Mouse (Mus musculus) G1E (cell line): ENCODE data around the gene Rai14. TPM values are rescaled to one million over a fixed set of nuclear protein-coding genes. Genes with fewer than 3 reads are reported as not detected.

Experiments
- ATAC-seq: 2 replicates; pipeline ENCODE4 v1.8.0; 2016; ENCODE audit warnings: mild to moderate bottlenecking; ENCODE audit not compliant: insufficient number of reproducible peaks, poor library complexity, low FRiP score, severe bottlenecking; ENCODE audit errors: extremely low read depth
- DNase-seq: peaks from one replicate; pipeline ENCODE4 v3.0.0; 2012; ENCODE audit warnings: low spot score
- H3K27me3 ChIP-seq: 2 replicates; pipeline ENCODE4 v1.6.1; 2012; ENCODE audit warnings: mild to moderate bottlenecking, low read length, inconsistent platforms; ENCODE audit not compliant: insufficient read depth
- H3K36me3 ChIP-seq: replicated peaks from 2 replicates; pipeline ENCODE3; 2012; ENCODE audit warnings: mild to moderate bottlenecking, inconsistent platforms
- H3K4me1 ChIP-seq: 2 replicates; pipeline ENCODE4 v1.6.1; 2012; ENCODE audit warnings: low read depth, low read length, inconsistent platforms, mixed read lengths; ENCODE audit not compliant: insufficient read depth
- H3K4me3 ChIP-seq: 2 replicates; pipeline ENCODE4 v1.5.1; 2012; ENCODE audit warnings: low read depth, mild to moderate bottlenecking, inconsistent platforms, low read length, moderate library complexity, mixed read lengths
- H3K9me3 ChIP-seq: replicated peaks from 2 replicates; pipeline ENCODE4 v1.6.1; 2012; ENCODE audit warnings: inconsistent platforms
- CTCF ChIP-seq: IDR thresholded peaks from 2 replicates; pipeline ENCODE4 v1.5.1; 2012; ENCODE audit warnings: low read depth, low read length, inconsistent platforms, mixed read lengths
- GATA1 ChIP-seq: IDR thresholded peaks from 2 replicates; pipeline ENCODE4 v1.6.1; 2012; ENCODE audit warnings: borderline replicate concordance, low read length, inconsistent platforms, mixed read lengths
- GATA2 ChIP-seq: IDR thresholded peaks from 2 replicates; pipeline ENCODE4 v1.6.1; 2012; ENCODE audit warnings: low read depth, low read length, inconsistent platforms, borderline replicate concordance
- POLR2AphosphoS5 ChIP-seq: IDR thresholded peaks from 2 replicates; pipeline ENCODE4 v1.6.1; 2012; ENCODE audit warnings: low read depth, low read length, inconsistent platforms; ENCODE audit not compliant: insufficient replicate concordance
- TAL1 ChIP-seq: conservative IDR thresholded peaks from 2 replicates; pipeline ENCODE4 v1.6.1; 2012; ENCODE audit warnings: low read depth, low read length, inconsistent platforms, mixed read lengths
- polyA plus RNA-seq: library from polyadenylated mRNA; stranded (reverse); fragments of >175 nt; gene quantifications from 2 replicates; pipeline ENCODE4 v1.2.3, GENCODE M21; 2012
- total RNA-seq, 2 experiments: library from RNA; stranded (forward) in 1 of 2; stranded (reverse) in 1 of 2; fragments of 200-1000 nt in 1 of 2; fragments of >200 nt in 1 of 2; fragmentation: Nextera tagmentation in 1 of 2; gene quantifications; 2 replicates each; pipeline ENCODE4 v1.2.3; 2014 to 2017

The Rai14 gene
- total and polyA plus RNA-seq, 3 experiments: 0.60 TPM; not detected in 2

DNA sequence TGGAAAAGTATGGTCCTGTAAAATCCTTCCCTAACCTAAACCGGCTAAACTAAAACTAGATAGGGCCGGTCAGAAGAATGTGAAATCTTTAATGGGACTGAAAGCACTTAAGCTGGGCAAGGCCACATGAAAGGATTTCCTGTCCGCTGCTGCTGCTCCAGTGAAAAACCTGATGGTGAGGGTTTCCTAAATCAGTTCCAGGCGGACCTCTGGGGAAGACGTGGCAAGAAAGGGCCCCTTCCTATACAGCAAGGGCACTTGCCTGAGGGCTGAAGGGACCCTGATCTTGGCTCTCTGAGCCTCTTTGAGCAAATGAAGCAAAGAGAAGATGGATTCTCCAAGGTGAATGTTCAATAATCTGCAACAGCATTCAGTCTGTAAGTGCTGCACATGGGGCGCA is 80.2 kb downstream of the Rai14 start:
- no peaks in the 10 kb centered on the region for H3K4me1 ChIP-seq
- DNase-seq (no peak), ATAC-seq (no peak)
- no peaks in the 10 kb centered on the region for H3K36me3 ChIP-seq
- no peak overlapping the region for H3K4me3 ChIP-seq
- TF ChIP-seq CTCF (no peak), GATA1 (no peak), GATA2 (no peak), POLR2AphosphoS5 (no peak), TAL1 (no peak)
- H3K9me3 ChIP-seq: no peaks in the 10 kb centered on the region
- no peaks in the 10 kb centered on the region for H3K27me3 ChIP-seq

GRCm38 (mm10) chr15:10633381-10633780 is 81.0 kb downstream of the Rai14 start:
- Histone ChIP-seq H3K27me3 (no peaks in the 10 kb centered on the region), H3K4me3 (no peak overlapping the region), H3K9me3 (no peaks in the 10 kb centered on the region), H3K36me3 (no peaks in the 10 kb centered on the region), H3K4me1 (no peaks in the 10 kb centered on the region)
- DNase-seq (no peak), ATAC-seq (no peak)
- no peak for TF ChIP-seq TAL1
- TF ChIP-seq GATA2: no peak
- TF ChIP-seq GATA1: no peak
- TF ChIP-seq POLR2AphosphoS5: no peak
- no peak for TF ChIP-seq CTCF

DNA sequence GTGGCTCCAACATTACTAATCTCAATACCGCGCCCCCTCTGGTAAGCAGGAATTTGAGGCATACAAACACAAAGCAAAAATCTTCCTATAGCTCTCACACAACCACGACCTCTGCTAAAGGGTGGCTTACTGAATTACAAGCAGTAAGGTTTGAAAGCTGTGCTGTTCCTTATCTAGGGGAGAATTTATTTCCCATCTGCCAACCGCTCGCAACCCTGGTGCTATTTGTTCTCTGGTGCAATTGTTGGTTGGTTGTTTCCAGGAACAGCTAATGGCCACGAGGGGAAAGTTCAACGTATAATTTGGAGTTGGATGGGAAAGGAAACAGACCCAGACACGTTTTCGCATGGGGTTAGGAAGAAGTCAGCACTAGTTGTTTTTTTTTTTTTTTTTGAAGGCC is 81.8 kb downstream of the Rai14 start:
- Histone ChIP-seq H3K4me3 (no peak overlapping the region), H3K4me1 (no peaks in the 10 kb centered on the region), H3K9me3 (no peaks in the 10 kb centered on the region), H3K36me3 (no peaks in the 10 kb centered on the region), H3K27me3 (no peaks in the 10 kb centered on the region)
- ATAC-seq (no peak), DNase-seq (no peak)
- TF ChIP-seq CTCF: no peak
- TF ChIP-seq TAL1: no peak
- no peak for TF ChIP-seq GATA1
- TF ChIP-seq POLR2AphosphoS5: no peak
- TF ChIP-seq GATA2: no peak

- Histone ChIP-seq H3K4me1 (no peaks in the 10 kb centered on the region), H3K27me3 (no peaks in the 10 kb centered on the region), H3K36me3 (no peaks in the 10 kb centered on the region), H3K4me3 (no peak overlapping the region), H3K9me3 (no peaks in the 10 kb centered on the region)
- TF ChIP-seq GATA1: no peak
- no peak for TF ChIP-seq POLR2AphosphoS5
- no peak for TF ChIP-seq GATA2
- TF ChIP-seq TAL1: no peak
- TF ChIP-seq CTCF: no peak
- no peak for ATAC-seq
- no peak for DNase-seq
These were observed 82.4 kb downstream of the Rai14 start for GRCm38 (mm10) chr15:10632060-10632459.

DNA sequence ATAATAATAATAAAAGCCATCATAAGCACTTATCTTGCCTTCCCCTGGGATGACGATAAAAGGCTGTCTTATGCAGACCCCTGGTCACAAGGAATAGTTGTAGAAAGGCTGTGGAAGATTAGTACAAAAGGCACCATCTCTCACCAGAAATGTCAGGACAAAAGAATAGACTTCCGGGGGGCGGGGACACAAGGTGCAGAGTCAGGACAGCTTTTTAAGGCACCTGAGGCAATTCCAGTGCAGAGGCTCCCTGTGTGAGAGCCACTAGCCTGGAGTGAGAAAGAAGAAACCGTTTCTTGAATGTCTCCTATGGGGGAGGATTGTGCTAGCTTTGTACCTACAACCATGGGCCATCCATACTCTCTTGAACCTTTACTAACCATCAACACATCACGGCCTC is 82.9 kb downstream of the Rai14 start:
- Histone ChIP-seq H3K36me3 (no peaks in the 10 kb centered on the region), H3K4me1 (no peaks in the 10 kb centered on the region), H3K9me3 (no peaks in the 10 kb centered on the region), H3K4me3 (no peak overlapping the region), H3K27me3 (no peaks in the 10 kb centered on the region)
- TF ChIP-seq CTCF: no peak
- no peak for TF ChIP-seq POLR2AphosphoS5
- no peak for TF ChIP-seq GATA1
- TF ChIP-seq GATA2: no peak
- no peak for TF ChIP-seq TAL1
- ATAC-seq (no peak), DNase-seq (no peak)

DNA sequence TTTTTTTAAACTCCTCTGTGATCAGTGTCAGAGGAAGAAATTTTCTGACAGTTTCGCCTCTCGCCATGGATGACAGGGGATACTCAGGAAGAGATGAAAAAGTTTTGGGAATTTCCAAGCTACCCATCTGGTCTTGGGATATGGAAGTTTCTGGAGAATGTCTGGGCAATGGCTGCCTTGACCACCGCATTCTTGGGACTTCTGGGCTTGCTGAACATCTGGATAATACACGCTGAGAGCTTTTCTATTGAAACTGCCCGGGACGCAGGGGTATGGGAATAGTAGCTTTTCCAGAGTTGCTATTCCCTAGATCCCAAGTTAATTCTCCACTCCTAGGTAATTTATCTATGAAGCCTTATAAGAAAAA is 85.5 kb downstream of the Rai14 start:
- ATAC-seq: no peak
- no peak for TF ChIP-seq CTCF
- TF ChIP-seq POLR2AphosphoS5: no peak
- TF ChIP-seq GATA2: no peak
- TF ChIP-seq TAL1: no peak
- TF ChIP-seq GATA1: no peak
- Histone ChIP-seq H3K4me3 (no peak overlapping the region), H3K36me3 (no peaks in the 10 kb centered on the region), H3K9me3 (no peaks in the 10 kb centered on the region), H3K4me1 (no peaks in the 10 kb centered on the region), H3K27me3 (no peaks in the 10 kb centered on the region)
- no peak for DNase-seq

GRCm38 (mm10) chr15:10628131-10628979 is 86.1 kb downstream of the Rai14 start:
- no peaks in the 10 kb centered on the region for H3K4me1 ChIP-seq
- no peak overlapping the region for H3K4me3 ChIP-seq
- no peaks in the 10 kb centered on the region for H3K9me3 ChIP-seq
- DNase-seq (no peak), ATAC-seq (no peak)
- no peaks in the 10 kb centered on the region for H3K27me3 ChIP-seq
- TF ChIP-seq CTCF (no peak), GATA2 (no peak), TAL1 (no peak), POLR2AphosphoS5 (no peak)
- no peaks in the 10 kb centered on the region for H3K36me3 ChIP-seq
